Mouse (Mus musculus) stomach, embryonic 14.5 days (tissue): ENCODE data around the gene Gzf1. TPM values are rescaled to one million over a fixed set of nuclear protein-coding genes. Genes with fewer than 3 reads are reported as not detected.

Experiments used
- ATAC-seq: fragments of 200-750 bp; cut with Nextera tagmentation; 2 replicates; pipeline ENCODE4 v1.8.0; 2017; ENCODE audit warnings: low read depth, moderate TSS enrichment; ENCODE audit not compliant: insufficient number of reproducible peaks, insufficient read depth, low FRiP score
- H3K27ac ChIP-seq: fragments of 300-500 bp; sonication (generic); 2 replicates; pipeline ENCODE4 v1.5.1; 2014; ENCODE audit warnings: mild to moderate bottlenecking, low read length, moderate library complexity, mixed read lengths
- H3K27me3 ChIP-seq: fragments of 300-500 bp; sonication (generic); 2 replicates; pipeline ENCODE4 v1.6.1; 2014; ENCODE audit warnings: low read length, control low read depth, mixed read lengths; ENCODE audit not compliant: control insufficient read depth, insufficient read depth
- H3K36me3 ChIP-seq: fragments of 300-500 bp; sonication (generic); 2 replicates; pipeline ENCODE4 v1.6.1; 2014; ENCODE audit warnings: mild to moderate bottlenecking, control low read depth, low read length, moderate library complexity, mixed read lengths; ENCODE audit not compliant: control insufficient read depth, insufficient read depth
- H3K4me1 ChIP-seq: fragments of 300-500 bp; sonication (generic); 2 replicates; pipeline ENCODE4 v1.6.1; 2014; ENCODE audit warnings: low read length, control low read depth, mixed read lengths; ENCODE audit not compliant: control insufficient read depth, insufficient read depth
- H3K4me2 ChIP-seq: fragments of 300-500 bp; sonication (generic); replicated peaks from 2 replicates; pipeline ENCODE4 v1.6.1; 2014; ENCODE audit warnings: low read depth, low read length, control low read depth
- H3K4me3 ChIP-seq: fragments of 300-500 bp; sonication (generic); 2 replicates; pipeline ENCODE4 v1.5.1; 2014; ENCODE audit warnings: low read depth, low read length, control low read depth
- H3K9ac ChIP-seq: fragments of 300-500 bp; sonication (generic); replicated peaks from 2 replicates; pipeline ENCODE4 v1.6.1; 2014; ENCODE audit warnings: low read depth, mild to moderate bottlenecking, control low read depth, low read length, moderate library complexity, mixed read lengths
- H3K9me3 ChIP-seq: fragments of 300-500 bp; sonication (generic); 2 replicates; pipeline ENCODE4 v1.6.1; 2016; ENCODE audit warnings: low read depth, low read length, control low read depth; ENCODE audit not compliant: control insufficient read depth
- WGBS: fragments of 180-500 bp; shearing (Covaris S2); extraction: QIAGEN DNeasy Blood & Tissue Kit; methylation state at CpG from one replicate; pipeline ENCODE4 v1.1.7; 2014; 5-methylcytosine and 5-hydroxymethylcytosine counted together
- polyA plus RNA-seq: library from polyadenylated mRNA; unstranded; fragments of >200 nt; fragmentation: Nextera tagmentation; extraction: Ambion mirVana; gene quantifications from 2 replicates; pipeline ENCODE4 v1.2.1, GENCODE M21; 2014

Gzf1 gene
- polyA plus RNA-seq, 1 experiment from 2014 or later: 20.0 TPM

DNA sequence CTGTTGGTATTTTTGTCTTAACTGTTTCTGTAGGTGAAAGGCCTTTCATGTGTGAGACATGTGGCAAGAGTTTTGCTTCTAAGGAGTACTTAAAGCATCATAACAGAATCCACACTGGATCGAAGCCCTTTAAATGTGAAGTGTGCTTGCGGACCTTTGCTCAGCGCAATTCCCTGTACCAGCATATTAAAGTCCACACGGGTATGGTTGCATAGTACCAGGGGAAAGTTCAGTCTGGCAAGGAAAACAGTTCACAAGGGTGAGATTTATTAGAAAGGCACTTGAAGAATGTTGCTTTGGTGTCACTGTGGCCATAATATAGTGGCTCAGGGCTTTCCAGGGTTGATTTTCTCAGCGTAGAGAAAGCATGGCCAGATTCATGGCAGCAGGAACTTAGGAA is 7.1 kb downstream of the Gzf1 start:
- no peak overlapping the region for H3K9ac ChIP-seq
- H3K27ac ChIP-seq: no peak overlapping the region
- H3K4me3 ChIP-seq: no peak overlapping the region
- 92% methylated on average over 5 of the region's 5 CpGs for WGBS
- no peaks in the 10 kb centered on the region for H3K4me1 ChIP-seq
- ATAC-seq: no peak
- no peak overlapping the region for H3K4me2 ChIP-seq
- H3K36me3 ChIP-seq: peaks cover 68% of the 10 kb centered on the region
- H3K9me3 ChIP-seq: no peaks in the 10 kb centered on the region
- H3K27me3 ChIP-seq: no peaks in the 10 kb centered on the region

DNA sequence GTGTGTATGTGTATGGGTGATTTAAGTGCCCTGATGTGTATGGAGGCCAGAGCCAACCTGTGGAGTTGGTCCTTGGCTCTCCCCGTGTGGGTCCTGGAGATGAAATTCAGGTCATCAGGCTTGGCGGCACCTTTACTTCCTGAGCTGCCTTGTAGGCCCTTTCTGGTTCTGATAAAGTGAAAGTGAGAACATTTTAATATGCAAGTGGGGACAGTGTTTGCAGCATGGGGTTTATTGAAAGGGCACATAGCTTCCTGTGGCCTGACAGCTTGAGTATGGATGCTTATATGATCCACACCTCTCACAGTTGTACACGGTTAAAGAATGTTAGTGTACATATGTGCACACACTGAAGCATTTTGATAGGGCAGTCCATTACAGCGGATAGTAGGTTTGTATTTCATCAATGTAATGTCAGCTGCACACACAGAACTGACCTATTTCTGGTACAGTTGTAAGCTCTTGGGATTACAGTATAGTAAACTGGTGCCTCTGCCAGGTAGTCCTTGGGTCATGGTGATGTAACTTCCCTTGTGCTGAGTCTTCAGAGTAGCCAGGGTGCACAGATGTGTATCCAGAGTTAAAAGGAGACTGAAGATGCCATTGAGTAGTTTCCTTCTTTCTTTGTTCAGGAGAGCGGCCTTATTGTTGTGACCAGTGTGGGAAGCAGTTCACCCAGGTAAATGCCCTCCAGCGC is 8.8 kb downstream of the Gzf1 start:
- no peaks in the 10 kb centered on the region for H3K27me3 ChIP-seq
- no peak overlapping the region for H3K4me2 ChIP-seq
- no peaks in the 10 kb centered on the region for H3K9me3 ChIP-seq
- H3K27ac ChIP-seq: no peak overlapping the region
- no peak overlapping the region for H3K9ac ChIP-seq
- peaks cover 56% of the 10 kb centered on the region for H3K36me3 ChIP-seq
- no peak overlapping the region for H3K4me3 ChIP-seq
- 90% methylated on average over 6 of the region's 6 CpGs for WGBS
- no peak for ATAC-seq
- H3K4me1 ChIP-seq: no peaks in the 10 kb centered on the region

DNA sequence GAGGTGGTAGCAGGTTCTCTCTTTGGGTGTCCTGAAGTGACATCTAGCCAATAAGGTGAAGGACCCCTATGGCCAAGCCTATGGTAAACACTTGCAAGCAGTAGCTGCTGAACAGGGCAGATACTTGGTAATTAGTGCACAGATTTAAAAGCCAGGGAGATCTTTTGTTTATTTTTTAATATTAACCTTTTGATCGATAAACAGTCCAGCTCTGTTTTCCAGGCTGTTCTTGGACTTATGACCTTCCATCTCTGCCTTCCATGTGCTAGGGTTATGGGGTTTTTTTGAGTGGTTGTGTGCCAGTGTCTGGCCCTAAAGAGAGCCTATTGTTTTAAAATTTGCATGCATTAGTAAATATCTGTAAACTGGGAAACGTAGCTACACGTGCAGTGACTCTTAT is 9.5 kb downstream of the Gzf1 start:
- WGBS: 89% methylated on average over 3 of the region's 3 CpGs
- Histone ChIP-seq H3K4me3 (no peak overlapping the region), H3K27ac (no peak overlapping the region), H3K4me1 (no peaks in the 10 kb centered on the region), H3K27me3 (no peaks in the 10 kb centered on the region), H3K9me3 (no peaks in the 10 kb centered on the region), H3K9ac (no peak overlapping the region), H3K4me2 (no peak overlapping the region), H3K36me3 (peaks cover 56% of the 10 kb centered on the region)
- no peak for ATAC-seq

DNA sequence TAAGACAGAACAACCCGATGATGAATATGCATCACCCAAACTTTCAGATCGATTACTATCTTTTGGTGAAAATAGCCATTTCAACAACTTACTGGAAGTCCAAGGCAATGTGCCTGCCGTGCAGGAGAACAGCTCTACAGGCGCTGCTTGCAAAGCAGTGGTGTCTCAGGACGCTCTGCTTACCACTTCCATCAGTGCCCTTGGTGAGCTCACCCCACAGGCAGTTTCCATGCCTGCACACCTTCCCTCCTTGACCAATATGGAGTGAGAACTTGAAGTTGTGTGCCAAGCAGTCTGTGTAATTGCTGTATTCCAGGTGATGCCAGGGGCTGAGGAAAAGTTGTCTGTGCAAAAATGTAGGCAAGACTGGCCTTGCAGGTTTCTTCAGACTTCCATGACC is 10.0 kb downstream of the Gzf1 start:
- no peak overlapping the region for H3K4me3 ChIP-seq
- no peaks in the 10 kb centered on the region for H3K27me3 ChIP-seq
- H3K9me3 ChIP-seq: no peaks in the 10 kb centered on the region
- no peak overlapping the region for H3K9ac ChIP-seq
- no peak for ATAC-seq
- H3K27ac ChIP-seq: no peak overlapping the region
- H3K4me1 ChIP-seq: no peaks in the 10 kb centered on the region
- H3K4me2 ChIP-seq: no peak overlapping the region
- H3K36me3 ChIP-seq: peaks cover 54% of the 10 kb centered on the region
- WGBS: 93% methylated on average over 5 of the region's 5 CpGs

DNA sequence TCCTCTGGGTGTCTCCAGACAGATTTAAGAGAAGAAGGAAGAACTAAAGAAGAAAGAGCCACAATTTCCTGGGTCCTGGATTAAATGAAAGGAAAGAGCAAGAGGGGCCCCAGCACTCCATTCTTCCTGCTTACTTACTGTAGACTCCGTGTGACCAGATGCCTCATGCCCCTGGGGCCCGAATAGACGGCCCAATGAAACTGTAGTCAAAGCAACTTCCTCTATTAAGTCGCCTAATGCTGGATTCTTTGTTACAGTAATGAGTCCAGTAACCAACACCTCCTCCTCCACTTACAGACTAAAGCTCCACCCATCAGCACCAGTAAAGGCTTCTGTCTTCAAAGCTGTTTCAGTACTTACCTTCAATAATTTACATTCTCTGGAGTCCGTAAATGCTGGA is 17.7 kb downstream of the Gzf1 start:
- H3K4me1 ChIP-seq: no peaks in the 10 kb centered on the region
- H3K36me3 ChIP-seq: peaks cover 20% of the 10 kb centered on the region
- WGBS: 82% methylated on average over 5 of the region's 5 CpGs

DNA sequence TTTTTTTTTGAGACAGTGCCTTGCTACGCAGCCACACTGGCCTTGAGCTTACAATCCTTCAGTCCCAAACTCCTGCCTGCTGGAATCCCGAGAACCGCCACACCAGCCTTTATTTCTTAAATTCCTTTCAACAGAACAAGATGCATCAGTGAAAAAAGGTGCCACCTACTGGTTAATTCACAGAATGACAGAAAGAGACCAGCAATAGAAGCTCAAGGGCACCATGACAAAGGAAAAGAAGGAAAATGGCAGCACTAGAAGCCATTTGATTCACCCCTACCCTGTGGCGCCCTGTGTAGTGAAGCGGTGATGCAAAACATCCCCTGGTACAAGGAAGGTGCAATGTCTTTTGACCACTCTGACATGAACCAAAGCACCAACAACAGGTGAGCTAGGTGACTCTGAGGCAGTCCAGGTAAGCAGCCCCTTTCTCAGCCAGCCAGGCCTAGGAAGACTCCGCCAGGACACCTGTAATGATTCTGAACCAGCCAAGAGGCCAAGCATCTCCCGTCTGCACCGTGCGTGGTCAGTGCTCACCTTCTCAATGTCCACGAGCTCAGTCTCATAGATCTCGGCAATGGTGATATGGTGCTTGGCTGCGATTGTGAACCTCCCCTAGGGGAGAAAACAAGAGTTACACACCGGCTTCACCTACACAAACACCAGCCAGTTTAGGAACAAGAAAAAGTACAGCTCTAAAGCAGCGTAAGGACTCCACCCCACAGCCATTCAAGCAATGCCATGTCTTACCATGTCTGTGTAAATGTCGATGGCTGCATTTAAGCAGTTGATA is 25.8 kb downstream of the Gzf1 start:
- Histone ChIP-seq H3K9me3 (no peaks in the 10 kb centered on the region), H3K4me3 (no peak overlapping the region), H3K4me1 (no peaks in the 10 kb centered on the region), H3K36me3 (peaks cover 11% of the 10 kb centered on the region; the same call in 1 of the 2 replicates), H3K9ac (no peak overlapping the region), H3K4me2 (no peak overlapping the region), H3K27ac (no peak overlapping the region), H3K27me3 (no peaks in the 10 kb centered on the region)
- WGBS: 83% methylated on average over 15 of the region's 15 CpGs
- ATAC-seq: peak; percentile 18; the same call in 1 of the 2 replicates

More for the DNA sequence above, 17.7 kb downstream of the Gzf1 start:
- Histone ChIP-seq H3K27me3 (no peaks in the 10 kb centered on the region), H3K9me3 (no peaks in the 10 kb centered on the region), H3K27ac (no peak overlapping the region), H3K9ac (no peak overlapping the region), H3K4me3 (no peak overlapping the region), H3K4me2 (no peak overlapping the region)
- no peak for ATAC-seq

DNA sequence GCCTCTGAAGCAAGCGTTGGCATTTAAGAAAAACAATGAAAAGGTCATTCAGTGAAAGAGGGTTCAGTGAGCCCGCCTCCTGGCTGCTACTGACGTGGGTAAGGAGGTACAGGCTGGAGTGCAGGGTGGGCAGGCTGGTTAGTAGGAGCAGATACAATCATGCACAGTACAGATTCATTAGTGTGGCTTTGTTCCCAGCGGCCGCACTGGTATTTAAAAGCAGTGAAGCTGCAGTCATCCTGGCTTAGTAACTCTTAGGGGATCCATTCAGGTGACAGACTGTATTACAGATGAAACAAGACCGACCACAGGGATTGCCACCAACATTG is 26.3 kb downstream of the Gzf1 start:
- 81% methylated on average over 6 of the region's 6 CpGs for WGBS
- H3K4me2 ChIP-seq: no peak overlapping the region

DNA sequence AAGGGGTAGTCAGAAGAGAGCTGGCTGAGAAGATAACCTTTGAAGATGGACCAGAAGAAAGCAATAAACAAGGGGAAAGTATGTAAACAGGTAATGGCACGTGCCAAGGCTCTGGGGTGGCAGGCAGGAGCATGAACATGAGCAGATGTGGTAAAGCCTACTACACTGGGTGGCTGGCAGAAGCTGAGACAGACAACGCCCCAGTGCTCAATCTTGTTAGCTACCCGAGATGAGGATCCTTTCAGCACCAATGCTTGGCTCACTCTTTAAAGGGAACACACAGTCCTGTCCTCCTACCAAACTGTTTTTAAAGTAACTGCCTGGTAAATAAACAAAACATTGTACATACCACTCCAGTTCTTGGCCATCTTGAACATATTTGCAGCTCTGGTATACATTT is 31.5 kb downstream of the Gzf1 start:
- H3K4me3 ChIP-seq: no peak overlapping the region
- 71% methylated on average over 3 of the region's 3 CpGs for WGBS
- 0 out of 2 replicates have a peak, but pooled peaks cover 2% of the 10 kb centered on the region for H3K36me3 ChIP-seq
- no peaks in the 10 kb centered on the region for H3K27me3 ChIP-seq
- H3K4me1 ChIP-seq: no peaks in the 10 kb centered on the region
- ATAC-seq: no peak
- H3K27ac ChIP-seq: no peak overlapping the region
- H3K9ac ChIP-seq: no peak overlapping the region
- H3K9me3 ChIP-seq: no peaks in the 10 kb centered on the region
- H3K4me2 ChIP-seq: no peak overlapping the region

More for the DNA sequence above, 26.3 kb downstream of the Gzf1 start:
- Histone ChIP-seq H3K27ac (no peak overlapping the region), H3K9me3 (no peaks in the 10 kb centered on the region), H3K9ac (no peak overlapping the region), H3K4me1 (no peaks in the 10 kb centered on the region), H3K36me3 (peaks cover 11% of the 10 kb centered on the region; the same call in 1 of the 2 replicates), H3K4me3 (no peak overlapping the region), H3K27me3 (no peaks in the 10 kb centered on the region)
- no peak for ATAC-seq
